Mouse (Mus musculus): Measurements from ENCODE around the gene Olfr9.
A peak's percentile ranks its signal among the peaks of the same experiment; 100 is the strongest.
"Not testable (repeated sequence)": the region's sequence is repeated elsewhere in the genome, so short reads cannot be mapped to it uniquely, and the experiment has no call there.

The Olfr9 gene

DNA sequence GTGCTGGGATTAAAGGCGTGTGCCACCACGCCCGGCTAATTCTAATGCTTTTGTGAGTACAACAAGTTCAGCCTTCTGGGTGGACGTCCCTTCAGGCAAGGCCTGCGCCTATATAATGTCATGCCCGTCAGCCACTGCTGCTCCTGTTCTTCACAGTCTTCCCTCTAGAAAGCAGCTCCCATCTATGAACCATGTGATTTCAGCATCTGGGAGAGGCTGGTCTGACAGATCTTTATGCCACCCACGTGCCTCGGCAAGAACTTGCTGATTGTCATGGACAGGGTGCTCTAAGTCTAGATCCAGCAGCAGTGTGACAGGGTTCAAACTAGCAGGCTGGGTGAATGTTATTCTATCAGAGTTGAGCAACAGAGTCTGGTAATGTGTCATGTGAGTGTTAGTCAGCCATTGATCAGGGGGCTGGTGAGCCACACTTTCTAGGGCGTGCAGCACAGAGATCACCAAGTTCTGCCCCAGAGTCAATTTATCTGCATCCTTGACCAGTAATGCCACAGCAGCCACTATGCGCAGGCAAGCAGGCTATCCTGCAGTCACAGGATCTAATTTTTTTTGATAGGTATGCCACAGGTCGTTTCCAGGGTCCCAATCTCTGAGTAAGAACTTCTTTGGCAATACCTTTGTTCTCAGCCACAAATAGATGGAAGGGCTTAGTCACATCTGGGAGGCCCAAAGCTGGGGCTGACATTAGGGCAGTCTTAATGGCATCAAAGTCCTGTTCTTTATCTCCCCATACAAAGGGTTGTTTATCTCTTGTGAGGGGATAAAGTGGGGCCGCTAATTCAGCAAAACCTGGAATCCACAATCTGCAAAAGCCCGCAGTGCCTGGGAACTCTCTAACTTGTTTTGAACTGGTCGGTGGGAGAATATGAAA is 15.0 kb downstream of the Olfr9 start:
- no peak for DNase-seq

- DNase-seq: no peak
Measured at GRCm38 (mm10) chr10:129010288-129010841, 21.1 kb downstream of the Olfr9 start, which contains the start of gene Olfr763. TSS of gene Olfr763 (plus strand) at chr10:129010791.

- DNase-seq: not testable (repeated sequence)
Measured at GRCm38 (mm10) chr10:129011511-129011910, 22.3 kb downstream of the Olfr9 start.

GRCm38 (mm10) chr10:129014477-129014876 is 25.2 kb downstream of the Olfr9 start:
- DNase-seq: no peak

- DNase-seq: no peak
Measured at GRCm38 (mm10) chr10:129023319-129023718, 34.1 kb downstream of the Olfr9 start.

DNA sequence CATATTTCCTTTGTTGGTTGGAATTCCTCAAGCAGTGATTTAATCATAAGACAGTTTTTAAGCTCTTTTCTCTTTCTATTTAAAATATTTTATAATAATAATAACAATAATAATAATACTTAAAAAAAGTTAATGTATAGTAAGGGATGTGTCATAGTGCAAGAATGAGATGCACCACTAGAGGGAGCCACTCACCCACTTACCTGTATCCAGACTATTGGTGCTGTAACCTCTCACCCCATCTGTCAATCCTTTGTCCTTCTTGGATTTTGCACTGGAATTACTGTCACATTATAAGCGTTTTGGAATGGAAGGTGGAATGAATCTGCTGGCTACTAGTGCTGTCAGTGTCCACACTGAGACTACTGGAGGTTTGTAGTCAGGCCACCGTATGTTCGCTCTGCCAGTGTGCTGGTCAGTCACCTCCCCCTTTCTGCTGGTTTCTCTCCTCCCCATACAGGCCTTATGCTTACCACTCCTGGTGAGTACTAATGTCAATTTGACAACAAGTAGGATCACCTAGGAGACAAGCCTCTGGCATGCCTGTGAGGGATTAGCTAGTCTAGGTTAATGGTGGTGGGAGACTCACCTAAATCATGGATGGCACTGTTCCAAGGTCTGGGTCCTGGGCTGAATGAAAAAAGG is 36.9 kb downstream of the Olfr9 start:
- DNase-seq: peak; percentile 68

- DNase-seq: no peak
Measured at GRCm38 (mm10) chr10:129028343-129028742, 39.1 kb downstream of the Olfr9 start.

DNA sequence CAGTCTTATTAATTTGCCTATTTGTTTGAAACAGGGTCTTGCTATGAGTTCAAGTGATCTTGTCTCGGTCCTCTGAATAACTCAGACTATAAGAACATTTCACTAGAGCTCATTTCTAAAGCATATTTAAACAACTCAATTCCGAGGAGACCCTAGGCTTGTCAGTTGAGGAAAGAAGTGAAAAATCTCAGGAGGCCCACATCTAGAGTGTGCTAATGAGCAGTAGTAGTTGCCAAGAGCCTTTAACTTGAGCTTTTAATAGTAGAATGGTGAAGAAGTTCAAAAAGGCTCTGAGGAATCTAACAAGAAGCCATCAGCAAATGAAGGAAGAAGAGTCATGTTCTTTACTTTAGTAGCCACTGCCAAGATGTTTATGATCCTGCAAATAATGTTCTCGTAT is 50.6 kb downstream of the Olfr9 start, which contains the start of gene Olfr764-ps1:
TSS of gene Olfr764-ps1 (minus strand) at position 101 of the 400 bp plus-strand sequence.
- DNase-seq: no peak
